Mouse (Mus musculus): Measurements from ENCODE around the gene Cmbl.

GRCm38 (mm10) chr15:31561390-31561789 is 3.8 kb upstream of the Cmbl start:
- TF ChIP-seq CTCF (IDR thresholded peaks at IDR 0.05; ENCODE audit: borderline replicate concordance, control insufficient read depth, extremely low read depth, insufficient read depth, low read length, poor library complexity) (no peak), POLR2A (IDR thresholded peaks at IDR 0.05; ENCODE audit: control insufficient read depth, extremely low read depth, insufficient read depth, low read length, poor library complexity) (no peak)

Data from thymus, adult 2 months (tissue).